Mouse (Mus musculus) heart, embryonic 15.5 days (tissue): ENCODE measurements around the gene Olfr94. TPM values are rescaled to one million over a fixed set of nuclear protein-coding genes. Genes with fewer than 3 reads are reported as not detected.

ENCODE experiments used
- ATAC-seq: fragments of 200-750 bp; cut with Nextera tagmentation; replicated peaks from 2 replicates; pipeline ENCODE4 v1.8.0; 2017; ENCODE audit warnings: low read depth, moderate TSS enrichment; ENCODE audit not compliant: insufficient number of reproducible peaks, insufficient read depth, low FRiP score
- H3K27ac ChIP-seq: fragments of 300-500 bp; sonication (generic); 2 replicates; pipeline ENCODE4 v1.5.1; 2015; ENCODE audit warnings: mild to moderate bottlenecking, inconsistent platforms
- H3K27me3 ChIP-seq: fragments of 300-500 bp; sonication (generic); 2 replicates; pipeline ENCODE4 v1.6.1; 2015; ENCODE audit warnings: inconsistent platforms
- H3K36me3 ChIP-seq: fragments of 300-500 bp; sonication (generic); 2 replicates; pipeline ENCODE4 v1.6.1; 2015; ENCODE audit warnings: mild to moderate bottlenecking, inconsistent platforms
- H3K4me1 ChIP-seq: fragments of 300-500 bp; sonication (generic); replicated peaks from 2 replicates; pipeline ENCODE4 v1.6.1; 2015; ENCODE audit warnings: inconsistent platforms
- H3K4me2 ChIP-seq: fragments of 300-500 bp; sonication (generic); 2 replicates; pipeline ENCODE4 v1.6.1; 2015; ENCODE audit warnings: inconsistent platforms, mild to moderate bottlenecking, moderate library complexity
- H3K4me3 ChIP-seq: fragments of 300-500 bp; sonication (generic); 2 replicates; pipeline ENCODE4 v1.5.1; 2015; ENCODE audit warnings: mild to moderate bottlenecking, inconsistent platforms
- H3K9ac ChIP-seq: fragments of 300-500 bp; sonication (generic); 2 replicates; pipeline ENCODE4 v1.6.1; 2015; ENCODE audit warnings: mild to moderate bottlenecking, inconsistent platforms
- H3K9me3 ChIP-seq: fragments of 300-500 bp; sonication (generic); replicated peaks from 2 replicates; pipeline ENCODE4 v1.6.1; 2016; ENCODE audit warnings: inconsistent platforms
- WGBS: fragments of 180-500 bp; shearing (Covaris S2); methylation state at CpG from one replicate; pipeline ENCODE4 v1.1.7; 2015; ENCODE audit warnings: mixed read lengths; 5-methylcytosine and 5-hydroxymethylcytosine counted together
- polyA plus RNA-seq: library from polyadenylated mRNA; unstranded; fragments of >200 nt; fragmentation: Nextera tagmentation; extraction: Ambion mirVana; gene quantifications from 2 replicates; pipeline ENCODE4 v1.2.1, GENCODE M21; 2015

The Olfr94 gene
- polyA plus RNA-seq, 1 experiment from 2014 or later = not detected

DNA sequence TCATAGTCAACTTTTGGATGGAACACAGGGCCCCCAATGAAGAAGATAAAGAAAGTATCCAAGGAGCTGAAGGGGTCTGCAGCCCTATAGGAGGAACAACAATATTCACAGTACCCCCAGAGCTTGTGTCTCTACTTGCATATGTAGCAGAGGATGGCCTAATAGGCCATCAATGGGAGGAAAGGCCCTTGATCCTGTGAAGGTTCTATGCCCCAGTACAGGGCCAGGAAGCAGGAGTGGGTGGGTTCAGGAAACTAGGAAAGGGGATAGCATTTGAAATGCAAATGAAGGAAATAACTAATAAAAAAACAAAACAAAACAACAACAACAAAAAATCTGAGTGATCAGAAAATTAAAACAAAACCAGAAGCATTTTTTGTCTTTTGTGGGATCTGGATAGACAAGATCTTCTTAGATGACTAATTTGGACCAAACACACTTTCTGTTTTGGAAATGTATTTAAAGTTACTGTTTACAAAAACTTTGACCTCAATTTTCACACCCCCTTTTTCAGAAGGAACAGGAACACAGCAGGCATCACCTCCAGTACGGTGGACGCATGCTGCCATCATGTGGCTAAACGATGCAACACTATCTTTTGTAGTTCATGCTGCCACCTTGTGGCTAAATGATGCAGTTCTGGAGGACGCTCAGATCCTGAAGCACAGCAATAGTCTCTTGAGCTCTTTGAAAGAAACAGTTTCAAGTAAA is 2.6 kb upstream of the Olfr94 start:
- ATAC-seq = peak; percentile 22; the same call in 1 of the 2 replicates
- 0% methylated on average over 4 of the region's 4 CpGs for WGBS

DNA sequence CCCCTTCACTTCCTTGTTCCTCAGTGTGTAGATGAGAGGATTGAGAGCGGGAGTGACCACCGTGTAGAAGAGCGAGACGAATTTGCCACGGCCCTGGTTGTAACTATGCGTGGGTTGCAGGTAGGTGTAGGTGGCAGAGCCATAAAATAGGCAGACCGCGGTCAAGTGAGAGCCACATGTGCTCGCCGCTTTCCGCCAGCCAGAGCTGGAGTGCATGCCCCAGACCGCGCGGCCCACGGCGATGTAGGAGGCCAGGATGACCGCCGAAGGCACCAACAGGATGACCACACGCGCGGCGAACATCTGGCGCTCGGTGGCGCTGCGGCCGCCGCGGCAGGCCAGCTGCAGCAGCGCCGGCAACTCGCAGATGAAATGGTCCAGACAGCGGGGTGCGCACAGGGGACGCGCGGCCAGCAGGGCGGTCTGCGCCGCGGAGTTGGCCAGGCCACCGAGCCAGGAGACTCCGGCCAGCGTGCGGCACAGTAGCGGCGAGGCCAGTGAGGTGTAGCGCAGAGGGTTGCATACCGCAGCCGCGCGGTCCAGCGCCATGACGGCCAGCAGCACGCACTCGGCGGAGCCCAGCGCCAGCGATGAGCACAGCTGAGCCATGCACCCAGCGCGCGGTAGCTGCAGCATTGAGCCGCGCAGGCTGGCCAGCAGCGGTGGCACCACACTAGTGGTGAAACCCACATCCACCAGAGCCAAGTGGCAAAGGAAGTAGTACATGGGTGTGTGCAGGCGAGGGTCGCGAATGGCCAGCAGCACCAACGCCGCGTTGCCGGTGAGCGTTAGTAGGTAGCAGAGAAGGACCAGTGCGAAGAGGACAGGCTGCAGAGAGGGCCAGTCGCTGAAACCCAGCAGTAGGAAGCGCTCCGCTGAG is 3.7 kb downstream of the Olfr94 start:
- 0 out of 2 replicates have a peak, but pooled peaks have one; percentile 22 for ATAC-seq
- H3K4me3 ChIP-seq = peak overlapping the region; percentile 55
- WGBS = under 1% methylated on average over 73 of the region's 77 CpGs
- H3K9ac ChIP-seq = peak overlapping the region; percentile 33
- peaks cover 55% of the 10 kb centered on the region for H3K27me3 ChIP-seq
- H3K36me3 ChIP-seq = no peaks in the 10 kb centered on the region
- no peaks in the 10 kb centered on the region for H3K9me3 ChIP-seq
- H3K4me1 ChIP-seq = peaks cover 11% of the 10 kb centered on the region
- peak overlapping the region; percentile 93 for H3K4me2 ChIP-seq
- no peak overlapping the region for H3K27ac ChIP-seq

More for the DNA sequence above, 2.6 kb upstream of the Olfr94 start:
- no peaks in the 10 kb centered on the region for H3K36me3 ChIP-seq
- no peak overlapping the region for H3K4me2 ChIP-seq
- H3K27me3 ChIP-seq = peaks cover 23% of the 10 kb centered on the region
- no peaks in the 10 kb centered on the region for H3K4me1 ChIP-seq
- H3K4me3 ChIP-seq = no peak overlapping the region
- H3K9me3 ChIP-seq = no peaks in the 10 kb centered on the region
- H3K27ac ChIP-seq = no peak overlapping the region
- H3K9ac ChIP-seq = no peak overlapping the region

- peaks cover 11% of the 10 kb centered on the region for H3K4me1 ChIP-seq
- H3K9ac ChIP-seq = no peak overlapping the region
- no peak overlapping the region for H3K27ac ChIP-seq
- H3K4me2 ChIP-seq = no peak overlapping the region
- no peaks in the 10 kb centered on the region for H3K36me3 ChIP-seq
- peaks cover 48% of the 10 kb centered on the region for H3K27me3 ChIP-seq
- 81% methylated on average over 5 of the region's 5 CpGs for WGBS
- ATAC-seq = no peak
- H3K9me3 ChIP-seq = no peaks in the 10 kb centered on the region
- no peak overlapping the region for H3K4me3 ChIP-seq
These were observed 6.0 kb downstream of the Olfr94 start for GRCm38 (mm10) chr17:37194782-37195181.

DNA sequence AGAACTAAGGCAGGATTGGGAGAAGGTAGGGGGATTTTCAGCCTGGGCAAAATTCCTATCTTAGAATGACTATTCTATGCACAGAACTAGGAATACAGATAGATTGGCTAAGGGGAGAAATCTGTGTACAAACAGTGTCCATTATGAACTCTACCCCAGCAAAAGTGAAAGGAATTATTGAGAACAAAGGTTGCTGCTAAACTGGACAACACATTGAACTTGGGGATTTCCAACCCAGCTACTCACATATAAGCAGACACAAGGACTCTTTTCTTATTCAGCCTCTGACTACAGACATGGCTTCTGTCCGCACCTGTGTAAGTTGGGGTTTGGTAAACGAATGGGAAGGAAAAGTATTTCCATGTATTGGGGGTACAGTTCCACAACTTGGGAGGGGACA is 7.1 kb downstream of the Olfr94 start, which contains the start of gene Ubd:
TSS of gene Ubd (plus strand) at position 237 of the 400 bp plus-strand sequence.
- ATAC-seq = no peak
- 80% methylated on average over 2 of the region's 2 CpGs for WGBS
- peaks cover 40% of the 10 kb centered on the region for H3K27me3 ChIP-seq
- H3K9me3 ChIP-seq = no peaks in the 10 kb centered on the region
- H3K36me3 ChIP-seq = no peaks in the 10 kb centered on the region
- no peak within 1 kb of the TSS for H3K27ac ChIP-seq
- no peak within 1 kb of the TSS for H3K4me3 ChIP-seq
- no peak within 1 kb of the TSS for H3K9ac ChIP-seq
- no peak within 1 kb of the TSS for H3K4me2 ChIP-seq
- peaks cover 11% of the 10 kb centered on the region for H3K4me1 ChIP-seq

DNA sequence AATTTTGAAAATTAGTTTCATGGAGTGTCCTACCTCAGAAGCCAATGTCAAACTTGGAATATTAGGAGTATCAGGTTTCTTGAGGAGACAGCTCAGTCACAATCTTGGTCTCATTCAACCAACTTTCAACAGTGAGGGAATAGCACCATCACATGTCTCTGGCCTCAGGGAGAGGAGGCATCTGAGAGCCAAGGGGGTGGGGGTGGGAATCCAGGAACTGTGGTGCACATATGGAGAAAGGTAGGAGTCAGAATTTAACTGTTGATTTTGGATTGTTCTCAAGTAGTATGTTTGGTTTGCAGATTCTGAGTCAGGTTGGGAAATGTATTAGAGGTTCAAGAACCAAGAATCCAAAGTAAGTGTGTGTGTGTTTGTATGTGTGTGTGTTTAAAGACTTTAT is 7.8 kb downstream of the Olfr94 start:
- Histone ChIP-seq H3K9ac (no peak overlapping the region), H3K4me1 (peaks cover 11% of the 10 kb centered on the region), H3K4me2 (no peak overlapping the region), H3K36me3 (no peaks in the 10 kb centered on the region), H3K27me3 (peaks cover 33% of the 10 kb centered on the region), H3K4me3 (no peak overlapping the region), H3K27ac (no peak overlapping the region), H3K9me3 (no peaks in the 10 kb centered on the region)
- ATAC-seq = no peak

- Histone ChIP-seq H3K4me2 (no peak overlapping the region), H3K36me3 (no peaks in the 10 kb centered on the region), H3K9ac (no peak overlapping the region), H3K27ac (no peak overlapping the region), H3K4me1 (no peaks in the 10 kb centered on the region), H3K9me3 (no peaks in the 10 kb centered on the region), H3K27me3 (peaks cover 10% of the 10 kb centered on the region), H3K4me3 (no peak overlapping the region)
- ATAC-seq = no peak
- WGBS = 30% methylated on average over 2 of the region's 2 CpGs
These were observed 10.1 kb downstream of the Olfr94 start for GRCm38 (mm10) chr17:37190711-37191110.

GRCm38 (mm10) chr17:37185474-37185873 is 15.3 kb downstream of the Olfr94 start:
- no peak for ATAC-seq
- Histone ChIP-seq H3K27me3 (no peaks in the 10 kb centered on the region), H3K4me3 (no peak overlapping the region), H3K9ac (no peak overlapping the region), H3K4me2 (no peak overlapping the region), H3K36me3 (no peaks in the 10 kb centered on the region), H3K4me1 (no peaks in the 10 kb centered on the region), H3K27ac (no peak overlapping the region), H3K9me3 (no peaks in the 10 kb centered on the region)
- 28% methylated on average over 6 of the region's 6 CpGs for WGBS

DNA sequence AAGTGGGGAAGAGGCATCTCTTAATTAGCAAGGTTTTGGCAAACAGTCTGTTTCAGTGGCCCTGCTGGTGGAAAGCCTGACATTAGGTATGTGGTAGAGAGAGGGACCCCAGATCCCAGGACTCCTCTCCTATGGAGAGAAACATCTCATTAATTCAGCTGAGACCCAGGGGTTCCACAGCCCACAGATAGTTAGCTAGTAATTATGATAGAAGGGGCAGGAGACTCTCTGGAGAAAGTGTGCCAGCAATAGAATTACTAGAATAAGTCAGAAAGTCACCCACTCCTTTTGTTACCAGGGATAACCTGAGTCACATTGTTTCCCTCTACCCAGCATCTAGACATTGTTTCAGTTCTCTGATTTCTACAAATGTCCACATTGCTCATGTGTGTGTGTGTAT is 39.4 kb downstream of the Olfr94 start, which contains the start of gene Olfr93:
TSS of gene Olfr93 (minus strand) at position 101 of the 400 bp plus-strand sequence.
- Histone ChIP-seq H3K36me3 (no peaks in the 10 kb centered on the region), H3K4me2 (no peak within 1 kb of the TSS), H3K27me3 (no peaks in the 10 kb centered on the region), H3K4me1 (no peaks in the 10 kb centered on the region), H3K4me3 (no peak within 1 kb of the TSS), H3K9ac (no peak within 1 kb of the TSS), H3K27ac (no peak within 1 kb of the TSS), H3K9me3 (no peaks in the 10 kb centered on the region)
- no peak for ATAC-seq

Other genes with a start within 250 kb of the Olfr94 start
- 73.1 and 81.3 TPM in 2 replicates for gene Ppp1r11, start 249.3 kb downstream of the Olfr94 start, polyA plus RNA-seq
- 41.2 and 47.4 TPM in 2 replicates for gene Znrd1, start 242.4 kb downstream of the Olfr94 start, polyA plus RNA-seq
- gene Znrd1as, start 242.4 kb downstream of the Olfr94 start, polyA plus RNA-seq = 6.2 and 7.4 TPM in 2 replicates
- gene 2410137M14Rik, start 219.8 kb downstream of the Olfr94 start, polyA plus RNA-seq = not detected in 2 replicates
- 0.34 and 0.49 TPM in 2 replicates for gene H2-M5, start 211.5 kb downstream of the Olfr94 start, polyA plus RNA-seq
- 32.4 and 40.4 TPM in 2 replicates for gene Zfp57, start 199.8 kb downstream of the Olfr94 start, polyA plus RNA-seq
- 0.13 TPM in 1 of 2 replicates, not detected in the other for gene Mog, start 177.6 kb downstream of the Olfr94 start, polyA plus RNA-seq
- gene Gabbr1, start 155.0 kb downstream of the Olfr94 start, polyA plus RNA-seq = 4.6 and 5.6 TPM in 2 replicates
- not detected in 2 replicates for gene Olfr90, start 112.5 kb downstream of the Olfr94 start, polyA plus RNA-seq
- gene Olfr91, start 102.7 kb downstream of the Olfr94 start, polyA plus RNA-seq = not detected in 2 replicates
- not detected in 2 replicates for gene Olfr92, start 80.9 kb downstream of the Olfr94 start, polyA plus RNA-seq
- not detected in 2 replicates for gene Olfr93, start 39.5 kb downstream of the Olfr94 start, polyA plus RNA-seq
- 0.35 and 2.7 TPM in 2 replicates for gene Ubd, start 7.1 kb downstream of the Olfr94 start, polyA plus RNA-seq
- gene Olfr95, start 12.1 kb upstream of the Olfr94 start, polyA plus RNA-seq = not detected in 2 replicates
- gene Olfr96, start 19.2 kb upstream of the Olfr94 start, polyA plus RNA-seq = not detected in 2 replicates
- gene Olfr97, start 36.3 kb upstream of the Olfr94 start, polyA plus RNA-seq = not detected in 2 replicates
- not detected in 2 replicates for gene Olfr98, start 62.8 kb upstream of the Olfr94 start, polyA plus RNA-seq
- 1.5 and 2.8 TPM in 2 replicates for gene H2-M3, start 69.2 kb upstream of the Olfr94 start, polyA plus RNA-seq
- gene Olfr99, start 82.5 kb upstream of the Olfr94 start, polyA plus RNA-seq = 0.10 TPM in 1 of 2 replicates, not detected in the other
- not detected in 2 replicates for gene Olfr101, start 103.3 kb upstream of the Olfr94 start, polyA plus RNA-seq
- not detected in 2 replicates for gene Olfr102, start 116.1 kb upstream of the Olfr94 start, polyA plus RNA-seq
- gene Olfr103, start 138.7 kb upstream of the Olfr94 start, polyA plus RNA-seq = not detected in 2 replicates
- not detected in 2 replicates for gene Olfr104-ps, start 158.6 kb upstream of the Olfr94 start, polyA plus RNA-seq
- not detected in 2 replicates for gene Olfr105-ps, start 178.0 kb upstream of the Olfr94 start, polyA plus RNA-seq
- not detected in 2 replicates for gene Olfr106-ps, start 189.4 kb upstream of the Olfr94 start, polyA plus RNA-seq
- gene Olfr107, start 198.2 kb upstream of the Olfr94 start, polyA plus RNA-seq = not detected in 2 replicates
- gene Olfr108, start 244.5 kb upstream of the Olfr94 start, polyA plus RNA-seq = not detected in 2 replicates